Mouse (Mus musculus) heart, postnatal 0 days (tissue): ENCODE measurements around the gene Znhit2. TPM values are rescaled to one million over a fixed set of nuclear protein-coding genes. Genes with fewer than 3 reads are reported as not detected.

Experiments
- ATAC-seq: fragments of 200-750 bp; cut with Nextera tagmentation; 2 replicates; pipeline ENCODE4 v1.8.0; 2017; ENCODE audit warnings: low read depth, moderate number of reproducible peaks, moderate library complexity; ENCODE audit not compliant: insufficient read depth
- DNase-seq: peaks from one replicate; pipeline ENCODE4 v3.0.0-alpha.2; 2016; ENCODE audit warnings: low spot score
- H3K27ac ChIP-seq: fragments of 300-500 bp; sonication (generic); 2 replicates; pipeline ENCODE4 v1.5.1; 2014; ENCODE audit warnings: low read depth, mild to moderate bottlenecking
- H3K27me3 ChIP-seq: fragments of 300-500 bp; sonication (generic); 2 replicates; pipeline ENCODE4 v1.6.1; 2014; ENCODE audit warnings: low read length, mixed read lengths; ENCODE audit not compliant: control insufficient read depth, insufficient read depth
- H3K36me3 ChIP-seq: fragments of 300-500 bp; sonication (generic); replicated peaks from 2 replicates; pipeline ENCODE4 v1.6.1; 2014; ENCODE audit warnings: low read length, mixed read lengths; ENCODE audit not compliant: control insufficient read depth, insufficient read depth
- H3K4me1 ChIP-seq: fragments of 300-500 bp; sonication (generic); 2 replicates; pipeline ENCODE4 v1.6.1; 2014; ENCODE audit warnings: antibody characterized with exemption; ENCODE audit not compliant: control insufficient read depth, insufficient read depth
- H3K4me2 ChIP-seq: fragments of 300-500 bp; sonication (generic); 2 replicates; pipeline ENCODE4 v1.6.1; 2014; ENCODE audit warnings: low read depth, mild to moderate bottlenecking, low read length, moderate library complexity
- H3K4me3 ChIP-seq: fragments of 300-500 bp; sonication (generic); 2 replicates; pipeline ENCODE4 v1.5.1; 2014; ENCODE audit warnings: low read depth, low read length
- H3K9ac ChIP-seq: fragments of 300-500 bp; sonication (generic); replicated peaks from 2 replicates; pipeline ENCODE4 v1.6.1; 2014; ENCODE audit warnings: low read depth, low read length, mixed read lengths
- H3K9me3 ChIP-seq: fragments of 300-500 bp; sonication (generic); replicated peaks from 2 replicates; pipeline ENCODE4 v1.6.1; 2016; ENCODE audit warnings: low read length; ENCODE audit not compliant: control insufficient read depth
- CTCF ChIP-seq: IDR thresholded peaks from 2 replicates; pipeline ENCODE4 v1.5.1; 2016; ENCODE audit warnings: antibody characterized with exemption, control low read depth, low read depth
- EP300 ChIP-seq: IDR thresholded peaks from 2 replicates; pipeline ENCODE4 v1.6.1; 2016; ENCODE audit warnings: antibody characterized with exemption, low read depth
- WGBS: fragments of 180-500 bp; shearing (Covaris S2); extraction: QIAGEN DNeasy Blood & Tissue Kit; methylation state at CpG from one replicate; pipeline ENCODE4 v1.1.7; 2014; 5-methylcytosine and 5-hydroxymethylcytosine counted together
- polyA plus RNA-seq: library from polyadenylated mRNA; unstranded; fragments of >200 nt; fragmentation: Nextera tagmentation; extraction: Ambion mirVana; gene quantifications from 2 replicates; pipeline ENCODE4 v1.2.1, GENCODE M21; 2015
- total RNA-seq: library from RNA; depleted of rRNA; stranded (reverse); fragments of >200 nt; gene quantifications from 2 replicates; pipeline ENCODE4 v1.2.3, GENCODE M21; 2014; ENCODE audit warnings: low replicate concordance

Gene Znhit2
- total and polyA plus RNA-seq, 2 experiments from 2014 or later: 22.7 to 58.4 TPM

DNA sequence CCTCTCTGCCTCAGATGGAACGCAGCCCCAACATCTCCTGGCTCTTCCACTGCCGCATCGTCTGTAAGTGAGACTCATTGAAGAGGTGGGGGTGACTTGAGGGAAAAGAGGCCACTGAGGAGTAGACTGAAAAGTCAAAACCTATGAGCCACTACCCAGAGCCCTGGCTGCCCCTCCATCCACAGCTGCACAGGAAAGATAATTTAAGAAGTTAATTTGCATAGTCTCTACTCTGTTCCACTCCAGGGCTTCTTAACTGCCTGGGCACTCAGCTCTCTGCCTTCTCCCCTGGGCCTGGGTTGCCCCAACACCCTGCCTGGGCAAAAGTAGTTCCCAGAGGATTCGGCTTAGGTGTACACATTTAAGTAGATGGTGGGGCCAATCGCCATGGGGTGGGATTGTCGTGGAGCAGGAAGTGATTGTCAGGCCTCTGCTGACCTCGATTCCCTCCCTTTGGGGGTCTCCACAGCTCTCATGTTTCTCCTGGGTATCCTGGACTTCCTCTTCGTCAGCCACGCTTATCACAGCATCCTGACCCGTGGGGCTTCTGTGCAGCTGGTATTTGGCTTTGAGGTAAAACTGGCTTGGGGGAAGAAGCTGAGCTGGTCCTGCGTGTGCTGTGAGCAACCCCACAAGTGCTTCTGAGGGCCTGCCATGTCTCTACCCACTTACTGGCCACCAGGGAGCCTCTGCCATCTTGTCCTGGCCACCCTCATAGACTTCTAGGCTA lies 12.1 kb upstream of the Znhit2 start:
- Histone ChIP-seq H3K4me3 (no peak overlapping the region), H3K36me3 (peaks cover 59% of the 10 kb centered on the region), H3K27ac (no peak overlapping the region), H3K4me1 (peaks cover 15% of the 10 kb centered on the region), H3K4me2 (no peak overlapping the region), H3K9ac (no peak overlapping the region), H3K27me3 (no peaks in the 10 kb centered on the region), H3K9me3 (no peaks in the 10 kb centered on the region)
- ATAC-seq (no peak), DNase-seq (no peak)
- WGBS: 81% methylated on average over 11 of the region's 11 CpGs
- no peak for TF ChIP-seq CTCF
- TF ChIP-seq EP300: no peak

DNA sequence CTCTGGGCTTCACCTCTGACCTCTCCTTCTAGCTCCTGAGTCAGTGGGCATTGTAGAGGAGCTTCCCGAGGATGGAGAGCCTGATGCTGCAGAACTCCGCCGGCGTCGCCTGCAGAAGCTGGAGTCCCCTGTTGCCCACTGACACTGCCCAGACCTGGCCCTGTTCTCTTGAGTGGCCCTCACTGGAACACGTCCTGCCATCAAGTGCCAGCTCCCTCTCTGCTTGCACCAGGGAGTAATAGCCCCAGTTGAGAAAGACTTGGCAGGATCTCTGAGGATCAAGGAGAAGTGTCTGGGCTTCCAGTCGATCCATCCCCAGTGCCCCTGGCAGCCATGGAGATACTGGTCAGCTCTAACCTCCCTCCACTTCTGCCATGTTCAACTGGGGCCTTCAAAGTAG lies 8.5 kb upstream of the Znhit2 start:
- no peak for DNase-seq

DNA sequence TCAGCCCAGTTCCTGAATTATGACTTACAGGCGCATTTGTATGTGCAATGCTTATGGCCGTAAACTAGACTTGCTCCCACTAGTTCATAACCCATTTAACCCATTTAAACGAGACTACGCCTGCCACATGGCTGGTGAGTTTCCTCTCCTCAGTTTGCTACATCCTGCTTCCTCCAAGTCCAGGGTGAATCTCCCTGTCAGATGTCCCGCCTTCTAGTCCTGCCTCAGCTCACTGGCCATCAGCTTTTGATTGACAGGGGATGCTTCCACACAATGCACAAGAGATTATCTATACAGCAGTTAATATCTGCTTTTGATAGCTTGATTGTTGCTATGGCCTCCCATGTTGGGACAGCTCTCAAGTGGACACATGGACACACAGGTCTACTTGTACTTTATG lies 6.7 kb upstream of the Znhit2 start:
- H3K9me3 ChIP-seq: no peaks in the 10 kb centered on the region
- DNase-seq: no peak
- no peak for TF ChIP-seq CTCF
- TF ChIP-seq EP300: no peak

More for the DNA sequence above, 8.5 kb upstream of the Znhit2 start:
- Histone ChIP-seq H3K27ac (no peak overlapping the region), H3K9ac (no peak overlapping the region), H3K9me3 (no peaks in the 10 kb centered on the region), H3K4me1 (peaks cover 18% of the 10 kb centered on the region), H3K27me3 (no peaks in the 10 kb centered on the region), H3K4me2 (no peak overlapping the region), H3K36me3 (peaks cover 77% of the 10 kb centered on the region), H3K4me3 (no peak overlapping the region)
- 66% methylated on average over 7 of the region's 7 CpGs for WGBS
- no peak for ATAC-seq
- TF ChIP-seq EP300: no peak
- TF ChIP-seq CTCF: no peak

DNA sequence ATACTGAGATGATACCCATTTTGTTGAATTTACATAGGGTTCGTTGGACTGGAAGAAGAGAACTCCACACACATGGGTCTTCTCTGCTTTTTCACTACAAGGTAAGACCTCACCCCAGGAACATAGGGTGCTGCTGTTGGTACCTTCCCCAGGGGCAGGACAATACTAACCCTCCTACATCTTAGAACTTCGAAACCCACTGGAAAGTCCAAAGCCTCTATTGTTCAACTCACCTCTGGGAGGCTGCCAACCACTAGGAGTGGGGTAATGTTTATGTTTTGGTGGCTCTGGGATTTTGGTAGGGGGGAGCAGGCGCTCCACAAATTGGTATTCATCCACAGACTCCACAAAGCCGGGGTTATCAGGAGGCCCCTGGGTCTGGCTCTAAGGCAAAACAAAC lies 4.3 kb upstream of the Znhit2 start:
- 45% methylated on average over 4 of the region's 4 CpGs for WGBS
- peaks cover 23% of the 10 kb centered on the region for H3K4me1 ChIP-seq
- no peaks in the 10 kb centered on the region for H3K27me3 ChIP-seq
- peaks cover 52% of the 10 kb centered on the region for H3K36me3 ChIP-seq
- H3K27ac ChIP-seq: no peak overlapping the region
- H3K9ac ChIP-seq: peak overlapping the region; percentile 85; the same call in 1 of the 2 replicates
- H3K4me3 ChIP-seq: peak overlapping the region; percentile 90
- no peak for DNase-seq
- H3K9me3 ChIP-seq: no peaks in the 10 kb centered on the region
- no peak for ATAC-seq
- no peak for TF ChIP-seq CTCF
- TF ChIP-seq EP300: no peak
- peak overlapping the region; percentile 88 for H3K4me2 ChIP-seq

More for the DNA sequence above, 6.7 kb upstream of the Znhit2 start:
- Histone ChIP-seq H3K27ac (no peak overlapping the region), H3K27me3 (no peaks in the 10 kb centered on the region), H3K4me1 (peaks cover 19% of the 10 kb centered on the region), H3K9ac (no peak overlapping the region), H3K4me2 (no peak overlapping the region), H3K36me3 (peaks cover 71% of the 10 kb centered on the region), H3K4me3 (no peak overlapping the region)
- 74% methylated on average over 5 of the region's 5 CpGs for WGBS
- no peak for ATAC-seq

DNA sequence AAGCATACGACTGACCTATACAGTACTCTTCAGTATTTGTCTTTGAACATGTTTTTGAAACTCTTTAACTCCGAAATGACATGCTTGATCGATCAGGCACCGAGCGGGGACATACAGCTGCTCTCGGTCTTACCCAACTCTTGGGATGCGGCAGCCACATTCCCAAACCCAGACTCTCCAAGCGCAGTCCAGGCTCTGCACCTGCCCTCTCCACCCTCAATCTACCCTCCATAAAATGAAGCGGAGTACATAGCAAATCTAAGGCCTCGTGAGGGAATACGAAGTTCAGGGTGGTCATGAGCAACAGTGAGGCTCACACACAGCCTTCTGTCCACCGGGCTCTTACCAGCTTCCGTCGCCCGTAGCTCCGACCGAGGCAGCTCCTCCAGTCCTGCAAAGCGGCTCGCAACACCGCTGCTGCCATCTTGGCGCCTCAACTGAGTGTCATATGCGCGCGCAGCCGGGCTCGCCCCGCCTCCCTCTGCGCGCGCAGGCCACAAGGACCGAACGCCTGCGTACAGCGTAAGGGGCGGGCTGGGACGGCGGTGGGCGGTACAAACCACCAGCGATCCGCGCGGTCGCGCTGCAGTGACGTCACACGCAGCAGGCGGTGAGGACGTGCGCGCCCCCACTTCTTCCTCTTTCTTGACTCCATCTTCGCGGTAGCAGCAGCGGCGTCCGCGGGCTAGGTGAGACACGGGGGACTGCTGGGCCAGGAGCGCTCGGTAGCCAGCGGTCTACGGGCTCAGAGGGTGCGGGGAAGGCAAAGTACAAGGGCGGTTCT lies 3.5 kb upstream of the Znhit2 start, which contains the start of the genes Mrpl49 and Fau:
Gene Mrpl49 (minus strand): TSS at position 473 of the 784 bp plus-strand sequence.
Gene Fau (plus strand): TSS at position 532 of the 784 bp plus-strand sequence.
- TF ChIP-seq EP300: no peak
- TF ChIP-seq CTCF: no peak
- WGBS: under 1% methylated on average over 56 of the region's 63 CpGs
- DNase-seq: peak; percentile 97

More for the DNA sequence above, 3.5 kb upstream of the Znhit2 start, which contains the start of the genes Mrpl49 and Fau:
- H3K4me2 ChIP-seq: peak within 1 kb of the TSS; percentile 88
- H3K9me3 ChIP-seq: no peaks in the 10 kb centered on the region
- peak within 1 kb of the TSS; percentile 90 for H3K4me3 ChIP-seq
- H3K9ac ChIP-seq: peak within 1 kb of the TSS; percentile 85
- peaks cover 31% of the 10 kb centered on the region for H3K4me1 ChIP-seq
- ATAC-seq: peak; percentile 90
- no peaks in the 10 kb centered on the region for H3K27me3 ChIP-seq
- peaks cover 44% of the 10 kb centered on the region for H3K36me3 ChIP-seq
- H3K27ac ChIP-seq: peak within 1 kb of the TSS; percentile 84
